Mouse (Mus musculus) MEL (cell line): Measurements from ENCODE around the gene Inpp5a. TPM values are rescaled to one million over a fixed set of nuclear protein-coding genes. Genes with fewer than 3 reads are reported as not detected.

Experiments
- DNase-seq: peaks from one replicate; pipeline ENCODE4 v3.0.0; 2011; ENCODE audit warnings: low read depth, low spot score
- H3K27ac ChIP-seq: 2 replicates; pipeline ENCODE4 v1.5.1; 2012; ENCODE audit warnings: low read depth, mild to moderate bottlenecking, control low read depth, low read length, moderate library complexity; ENCODE audit not compliant: control insufficient read depth
- H3K27me3 ChIP-seq, 2 experiments: fragments of 150-350 bp in 1 of 2; sonication (generic) in 1 of 2; 2 replicates each; pipeline ENCODE4 v1.6.1; 2012; ENCODE audit warnings: low read length in 2 of 2, mild to moderate bottlenecking in 2 of 2, improper control_type of control experiment in 1 of 2, moderate library complexity in 1 of 2; ENCODE audit not compliant: insufficient read depth in 2 of 2, control insufficient read depth in 1 of 2
- H3K36me3 ChIP-seq, 2 experiments: 2 replicates each; pipeline ENCODE4 v1.6.1; 2012 to 2014; ENCODE audit warnings: low read length in 2 of 2, improper control_type of control experiment in 1 of 2, inconsistent platforms in 1 of 2, mild to moderate bottlenecking in 1 of 2; ENCODE audit not compliant: insufficient read depth in 2 of 2, control insufficient read depth in 1 of 2
- H3K4me1 ChIP-seq, 2 experiments: fragments of 150-350 bp in 1 of 2; sonication (generic) in 1 of 2; 2 replicates each; pipeline ENCODE4 v1.6.1; 2012; ENCODE audit warnings: low read length in 2 of 2, improper control_type of control experiment in 1 of 2, mild to moderate bottlenecking in 1 of 2; ENCODE audit not compliant: insufficient read depth in 2 of 2, control insufficient read depth in 1 of 2
- H3K4me3 ChIP-seq, 2 experiments: fragments of 150-350 bp in 1 of 2; sonication (generic) in 1 of 2; 2 replicates each; pipeline ENCODE4 v1.5.1; 2012; ENCODE audit warnings: low read depth in 2 of 2, low read length in 2 of 2, mild to moderate bottlenecking in 2 of 2, moderate library complexity in 2 of 2, control low read depth in 1 of 2, improper control_type of control experiment in 1 of 2; ENCODE audit not compliant: control insufficient read depth in 1 of 2, insufficient read depth in 1 of 2
- H3K79me2 ChIP-seq: 2 replicates; pipeline ENCODE4 v1.6.1; 2012; ENCODE audit warnings: mild to moderate bottlenecking, low read length, moderate library complexity; ENCODE audit not compliant: control insufficient read depth, poor library complexity, insufficient read depth
- H3K9ac ChIP-seq: 2 replicates; pipeline ENCODE4 v1.6.1; 2012; ENCODE audit warnings: low read depth, mild to moderate bottlenecking, control low read depth, low read length, moderate library complexity; ENCODE audit not compliant: control insufficient read depth, poor library complexity, severe bottlenecking
- H3K9me3 ChIP-seq: fragments of 150-350 bp; sonication (generic); replicated peaks from 2 replicates; pipeline ENCODE4 v1.6.1; 2012; ENCODE audit warnings: mild to moderate bottlenecking, low read length, improper control_type of control experiment, moderate library complexity; ENCODE audit not compliant: insufficient read depth
- BHLHE40 ChIP-seq: IDR thresholded peaks from 2 replicates; pipeline ENCODE4 v1.6.1; 2012; ENCODE audit warnings: low read depth, mild to moderate bottlenecking, inconsistent platforms, low read length, improper control_type of control experiment, borderline replicate concordance
- CHD1 ChIP-seq: IDR thresholded peaks from 2 replicates; pipeline ENCODE4 v1.6.1; 2012; ENCODE audit warnings: low read depth, mild to moderate bottlenecking, inconsistent platforms, low read length, improper control_type of control experiment
- CHD2 ChIP-seq: IDR thresholded peaks from 2 replicates; pipeline ENCODE4 v1.6.1; 2011; ENCODE audit warnings: low read length, improper control_type of control experiment
- CTCF ChIP-seq, 3 experiments: IDR thresholded peaks in 2 of 3; conservative IDR thresholded peaks in 1 of 3; 2 replicates each; pipeline ENCODE4 v1.5.1; 2011 to 2012; ENCODE audit warnings: low read length in 3 of 3, low read depth in 2 of 3, mild to moderate bottlenecking in 2 of 3, improper control_type of control experiment in 1 of 3, inconsistent platforms in 1 of 3, mixed read lengths in 1 of 3, moderate library complexity in 1 of 3; ENCODE audit not compliant: control insufficient read depth in 1 of 3, insufficient read depth in 1 of 3, poor library complexity in 1 of 3, severe bottlenecking in 1 of 3
- ELF1 ChIP-seq: IDR thresholded peaks from 2 replicates; pipeline ENCODE4 v1.6.1; 2014; ENCODE audit warnings: low read depth, mild to moderate bottlenecking, inconsistent platforms, low read length, improper control_type of control experiment, moderate library complexity
- EP300 ChIP-seq, 2 experiments: IDR thresholded peaks; 2 replicates each; pipeline ENCODE4 v1.6.1; 2011; ENCODE audit warnings: improper control_type of control experiment in 2 of 2, low read length in 2 of 2, low read depth in 1 of 2, mild to moderate bottlenecking in 1 of 2
- ETS1 ChIP-seq: IDR thresholded peaks from 2 replicates; pipeline ENCODE4 v1.6.1; 2012; ENCODE audit warnings: low read depth, mild to moderate bottlenecking, inconsistent platforms, low read length, improper control_type of control experiment, moderate library complexity
- GABPA ChIP-seq: IDR thresholded peaks from 2 replicates; pipeline ENCODE4 v1.6.1; 2012; ENCODE audit warnings: low read depth, mild to moderate bottlenecking, inconsistent platforms, low read length, improper control_type of control experiment, moderate library complexity
- HCFC1 ChIP-seq: IDR thresholded peaks from 2 replicates; pipeline ENCODE4 v1.6.1; 2012; ENCODE audit warnings: low read depth, mild to moderate bottlenecking, inconsistent platforms, low read length, improper control_type of control experiment, moderate library complexity
- JUND ChIP-seq: IDR thresholded peaks from 2 replicates; pipeline ENCODE4 v1.6.1; 2011; ENCODE audit warnings: low read depth, mild to moderate bottlenecking, improper control_type of control experiment, low read length
- KAT2A ChIP-seq: conservative IDR thresholded peaks from 2 replicates; pipeline ENCODE4 v1.6.1; 2012; ENCODE audit warnings: low read depth, low read length, improper control_type of control experiment, inconsistent platforms
- MAFK ChIP-seq: IDR thresholded peaks from 2 replicates; pipeline ENCODE4 v1.6.1; 2011; ENCODE audit warnings: low read depth, mild to moderate bottlenecking, low read length, improper control_type of control experiment, borderline replicate concordance
- MEF2A ChIP-seq: IDR thresholded peaks from 2 replicates; pipeline ENCODE4 v1.6.1; 2014; ENCODE audit warnings: low read depth, mild to moderate bottlenecking, inconsistent platforms, low read length, improper control_type of control experiment; ENCODE audit not compliant: poor library complexity, insufficient replicate concordance, severe bottlenecking; ENCODE audit errors: extremely low read depth
- MXI1 ChIP-seq: IDR thresholded peaks from 2 replicates; pipeline ENCODE4 v1.6.1; 2011; ENCODE audit warnings: mild to moderate bottlenecking, low read depth, low read length, improper control_type of control experiment
- MYB ChIP-seq: IDR thresholded peaks from 2 replicates; pipeline ENCODE4 v1.6.1; 2011; ENCODE audit warnings: mild to moderate bottlenecking, low read depth, low read length, improper control_type of control experiment
- MYC ChIP-seq: IDR thresholded peaks from 2 replicates; pipeline ENCODE4 v1.6.1; 2011; ENCODE audit warnings: low read depth, mild to moderate bottlenecking, low read length, improper control_type of control experiment, moderate library complexity
- NRF1 ChIP-seq: IDR thresholded peaks from 2 replicates; pipeline ENCODE4 v1.6.1; 2014; ENCODE audit warnings: low read depth, mild to moderate bottlenecking, inconsistent platforms, low read length, improper control_type of control experiment, moderate library complexity; ENCODE audit not compliant: poor library complexity, insufficient read depth, severe bottlenecking
- POLR2A ChIP-seq, 2 experiments: IDR thresholded peaks; 2 replicates each; pipeline ENCODE4 v1.6.1; 2011 to 2012; ENCODE audit warnings: low read length in 2 of 2, mild to moderate bottlenecking in 2 of 2, control low read depth in 1 of 2, improper control_type of control experiment in 1 of 2, low read depth in 1 of 2, moderate library complexity in 1 of 2; ENCODE audit not compliant: control insufficient read depth in 1 of 2, insufficient read depth in 1 of 2, poor library complexity in 1 of 2
- RAD21 ChIP-seq: IDR thresholded peaks from 2 replicates; pipeline ENCODE4 v1.6.1; 2011; ENCODE audit warnings: mild to moderate bottlenecking, low read depth, low read length, improper control_type of control experiment
- RCOR1 ChIP-seq: IDR thresholded peaks from 2 replicates; pipeline ENCODE4 v1.6.1; 2012; ENCODE audit warnings: low read depth, mild to moderate bottlenecking, inconsistent platforms, low read length, improper control_type of control experiment
- SMC3 ChIP-seq: IDR thresholded peaks from 2 replicates; pipeline ENCODE4 v1.6.1; 2011; ENCODE audit warnings: low read depth, low read length, improper control_type of control experiment
- TCF12 ChIP-seq: IDR thresholded peaks from 2 replicates; pipeline ENCODE4 v1.6.1; 2014; ENCODE audit warnings: low read depth, mild to moderate bottlenecking, inconsistent platforms, low read length, improper control_type of control experiment, moderate library complexity
- USF1 ChIP-seq: IDR thresholded peaks from 2 replicates; pipeline ENCODE4 v1.6.1; 2014; ENCODE audit warnings: low read depth, mild to moderate bottlenecking, inconsistent platforms, low read length, improper control_type of control experiment, moderate library complexity
- USF2 ChIP-seq, 2 experiments: IDR thresholded peaks; 2 replicates each; pipeline ENCODE4 v1.6.1; 2011 to 2012; ENCODE audit warnings: improper control_type of control experiment in 2 of 2, low read length in 2 of 2, borderline replicate concordance in 1 of 2, inconsistent platforms in 1 of 2, low read depth in 1 of 2, mild to moderate bottlenecking in 1 of 2; ENCODE audit not compliant: insufficient read depth in 1 of 2
- ZC3H11A ChIP-seq: IDR thresholded peaks from 2 replicates; pipeline ENCODE4 v1.6.1; 2012; ENCODE audit warnings: low read depth, mild to moderate bottlenecking, inconsistent platforms, low read length, improper control_type of control experiment
- ZNF384 ChIP-seq: IDR thresholded peaks from 2 replicates; pipeline ENCODE4 v1.6.1; 2012; ENCODE audit warnings: low read depth, mild to moderate bottlenecking, inconsistent platforms, low read length, improper control_type of control experiment
- polyA plus RNA-seq, 2 experiments: library from polyadenylated mRNA; stranded (reverse) in 1 of 2; unstranded in 1 of 2; fragments of >175 nt in 1 of 2; fragments of >200 nt in 1 of 2; gene quantifications; 2 replicates each; pipeline versions ENCODE4 v1.2.1 to v1.2.4; 2012; ENCODE audit warnings: low replicate concordance in 2 of 2, low read depth in 1 of 2; ENCODE audit not compliant: insufficient read length in 2 of 2, insufficient read depth in 1 of 2, missing spikeins in 1 of 2
- total RNA-seq: library from RNA; depleted of rRNA; stranded (reverse); fragments of 300-350 nt; gene quantifications from 2 replicates; pipeline ENCODE4 v1.2.3, GENCODE M21; 2012

Gene Inpp5a
- total and polyA plus RNA-seq, 3 experiments: 5.7 to 14.4 TPM; not detected in 1

DNA sequence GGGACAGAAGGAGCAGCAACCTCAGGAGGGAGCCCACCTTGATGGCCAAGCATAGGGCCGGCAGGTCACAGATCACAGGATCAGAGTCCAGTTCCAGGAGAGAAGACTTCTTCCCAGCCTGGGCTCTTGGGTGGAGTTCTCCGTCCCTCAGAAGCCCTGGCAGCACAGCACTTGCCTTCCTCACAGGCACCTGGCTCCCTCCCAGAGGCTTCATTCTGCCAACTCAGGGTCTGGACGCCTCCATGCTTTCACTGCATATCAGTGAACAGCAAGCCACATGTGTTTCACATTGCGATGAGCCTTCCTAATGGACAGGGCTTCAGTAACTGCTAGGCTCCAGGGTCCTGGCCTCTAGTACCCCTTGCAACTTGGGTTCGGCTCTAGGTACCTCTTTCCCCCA, 147.4 kb downstream of the Inpp5a start:
- no peak overlapping the region for H3K4me3 ChIP-seq
- no peaks in the 10 kb centered on the region for H3K9me3 ChIP-seq
- H3K4me1 ChIP-seq: no peaks in the 10 kb centered on the region
- TF ChIP-seq ETS1 (no peak), RAD21 (no peak), KAT2A (no peak), ZC3H11A (no peak), ZNF384 (no peak), RCOR1 (no peak), BHLHE40 (no peak), TCF12 (no peak), NRF1 (no peak), SMC3 (no peak), JUND (no peak), MAFK (no peak), MYB (no peak)
- TF ChIP-seq, all 39 proteins: peak for 0
- no peaks in the 10 kb centered on the region for H3K79me2 ChIP-seq
- H3K27me3 ChIP-seq: no peaks in the 10 kb centered on the region
- no peak overlapping the region for H3K9ac ChIP-seq
- H3K36me3 ChIP-seq: no peaks in the 10 kb centered on the region
- H3K27ac ChIP-seq: no peak overlapping the region
- no peak for DNase-seq

DNA sequence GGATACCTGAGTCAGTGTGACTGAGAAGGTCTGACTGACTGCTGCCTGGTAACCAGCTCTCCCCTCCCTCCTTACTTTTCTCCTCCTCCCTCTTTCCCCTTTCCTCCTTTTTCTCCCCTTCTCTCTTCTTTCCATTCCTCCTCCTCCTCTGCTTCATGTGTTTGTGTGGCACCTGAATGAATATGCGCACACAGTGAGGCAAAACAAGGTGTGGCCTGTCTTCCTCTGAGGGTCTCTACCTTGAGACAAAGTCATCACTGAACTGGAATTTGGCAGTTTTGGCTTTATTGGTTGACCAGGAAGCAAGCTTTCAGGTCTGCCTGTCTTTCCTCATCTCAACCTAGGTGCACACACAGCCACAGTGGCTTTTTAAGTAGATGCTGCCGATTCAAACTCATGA, 147.9 kb downstream of the Inpp5a start:
- Histone ChIP-seq H3K36me3 (no peaks in the 10 kb centered on the region), H3K9me3 (no peaks in the 10 kb centered on the region), H3K27me3 (no peaks in the 10 kb centered on the region), H3K4me3 (no peak overlapping the region), H3K79me2 (no peaks in the 10 kb centered on the region), H3K4me1 (no peaks in the 10 kb centered on the region), H3K27ac (no peak overlapping the region), H3K9ac (no peak overlapping the region)
- TF ChIP-seq USF2 (IDR thresholded peaks at IDR 0.05; ENCODE audit: borderline replicate concordance in 1 of 2, insufficient read depth in 1 of 2, low read depth in 1 of 2, low read length in 2 of 2) (no peak), MXI1 (no peak), MYC (no peak), MEF2A (no peak), ELF1 (no peak), KAT2A (no peak), POLR2A (IDR thresholded peaks at IDR 0.05; ENCODE audit: control insufficient read depth in 1 of 2, insufficient read depth in 1 of 2, low read depth in 1 of 2, low read length in 2 of 2, poor library complexity in 1 of 2) (no peak), TCF12 (no peak), HCFC1 (no peak), CTCF (IDR thresholded peaks at IDR 0.05 in 2 of 3, conservative IDR thresholded peaks at IDR 0.05 in 1 of 3; ENCODE audit: control insufficient read depth in 1 of 3, insufficient read depth in 1 of 3, low read depth in 2 of 3, low read length in 3 of 3, poor library complexity in 1 of 3, severe bottlenecking in 1 of 3) (no peak), CHD1 (no peak), EP300 (IDR thresholded peaks at IDR 0.05; ENCODE audit: low read depth in 1 of 2, low read length in 2 of 2) (no peak), GABPA (no peak), USF1 (no peak), CHD2 (no peak)
- DNase-seq: no peak
